Mouse (Mus musculus) ovary, postnatal 14 days (tissue): ENCODE results near the gene Cenpp.

Experiments
- DNase-seq: peaks from one replicate; pipeline ENCODE4 v3.0.0; 2022; ENCODE audit warnings: low spot score

The Cenpp gene

GRCm38 (mm10) chr13:49526235-49526634, 126.3 kb downstream of the Cenpp start:
- DNase-seq, result no peak

- DNase-seq, result no peak
Measured at GRCm38 (mm10) chr13:49518761-49519160, 133.8 kb downstream of the Cenpp start.

GRCm38 (mm10) chr13:49507176-49507575, 145.4 kb downstream of the Cenpp start:
- no peak for DNase-seq

GRCm38 (mm10) chr13:49505776-49506175, 146.8 kb downstream of the Cenpp start:
- DNase-seq, result no peak

GRCm38 (mm10) chr13:49504510-49504909, 148.1 kb downstream of the Cenpp start, which contains the start of gene Ecm2:
Gene Ecm2, plus strand, starts transcription at chr13:49504810.
- DNase-seq, result no peak

- DNase-seq, result no peak
Measured at GRCm38 (mm10) chr13:49492376-49493368, 159.9 kb downstream of the Cenpp start, which contains the start of gene Tes3-ps. Gene Tes3-ps, plus strand, starts transcription at chr13:49493318.

- DNase-seq, result no peak
Measured at GRCm38 (mm10) chr13:49485388-49485787, 167.2 kb downstream of the Cenpp start.

- DNase-seq, result no peak
Measured at GRCm38 (mm10) chr13:49480551-49480950, 172.0 kb downstream of the Cenpp start.

- peak; percentile 58 for DNase-seq
Measured at GRCm38 (mm10) chr13:49480057-49480456, 172.5 kb downstream of the Cenpp start.

- no peak for DNase-seq
Measured at GRCm38 (mm10) chr13:49479399-49479798, 173.2 kb downstream of the Cenpp start.

- DNase-seq, result no peak
Measured at GRCm38 (mm10) chr13:49478851-49479374, 173.7 kb downstream of the Cenpp start.

GRCm38 (mm10) chr13:49477887-49478286, 174.7 kb downstream of the Cenpp start:
- no peak for DNase-seq

- no peak for DNase-seq
Measured at GRCm38 (mm10) chr13:49472676-49473005, 179.9 kb downstream of the Cenpp start.

GRCm38 (mm10) chr13:49471981-49472675, 180.5 kb downstream of the Cenpp start:
- DNase-seq, result no peak

- no peak for DNase-seq
Measured at GRCm38 (mm10) chr13:49470806-49471205, 181.8 kb downstream of the Cenpp start.

- DNase-seq, result no peak
Measured at GRCm38 (mm10) chr13:49470319-49470718, 182.3 kb downstream of the Cenpp start.

GRCm38 (mm10) chr13:49469002-49469401, 183.6 kb downstream of the Cenpp start:
- no peak for DNase-seq

- DNase-seq, result no peak
Measured at GRCm38 (mm10) chr13:49467585-49467984, 185.0 kb downstream of the Cenpp start.

GRCm38 (mm10) chr13:49466393-49467075, 186.1 kb downstream of the Cenpp start:
- DNase-seq, result peak; percentile 61

- DNase-seq, result no peak
Measured at GRCm38 (mm10) chr13:49465875-49466274, 186.7 kb downstream of the Cenpp start.

- no peak for DNase-seq
Measured at GRCm38 (mm10) chr13:49462921-49463320, 189.7 kb downstream of the Cenpp start.
